Mouse (Mus musculus): ENCODE measurements at regions not wholly inside any gene's neighbourhood (a gene's known extent, or its start where the extent isn't known, plus 50 kb on each side); places are given as distances from the start of the nearest gene placed in this dataset.

- TF ChIP-seq CTCF (IDR thresholded peaks at IDR 0.05; ENCODE audit: borderline replicate concordance, extremely low read depth, insufficient read depth, insufficient read length) (no peak), POLR2A (IDR thresholded peaks at IDR 0.05; ENCODE audit: borderline replicate concordance, extremely low read depth, insufficient read depth, insufficient read length, poor library complexity, severe bottlenecking) (no peak)
- no peak for DNase-seq (ENCODE audit: low read depth)
These were observed 230.9 kb upstream of the Tank start for GRCm38 (mm10) chr2:61347451-61347850.

GRCm38 (mm10) chr2:61346012-61346760 lies 232.2 kb upstream of the Tank start:
- no peak for TF ChIP-seq POLR2A (IDR thresholded peaks at IDR 0.05; ENCODE audit: borderline replicate concordance, extremely low read depth, insufficient read depth, insufficient read length, poor library complexity, severe bottlenecking)
- TF ChIP-seq CTCF (IDR thresholded peaks at IDR 0.05; ENCODE audit: borderline replicate concordance, extremely low read depth, insufficient read depth, insufficient read length): no peak

GRCm38 (mm10) chr2:61345311-61345710 lies 233.1 kb upstream of the Tank start:
- TF ChIP-seq POLR2A (IDR thresholded peaks at IDR 0.05; ENCODE audit: borderline replicate concordance, extremely low read depth, insufficient read depth, insufficient read length, poor library complexity, severe bottlenecking) (no peak), CTCF (IDR thresholded peaks at IDR 0.05; ENCODE audit: borderline replicate concordance, extremely low read depth, insufficient read depth, insufficient read length) (no peak)
- no peak for DNase-seq (ENCODE audit: low read depth)

More at GRCm38 (mm10) chr2:61346012-61346760, 232.2 kb upstream of the Tank start:
- no peak for DNase-seq (ENCODE audit: low read depth)

GRCm38 (mm10) chr2:61344556-61345131 lies 233.7 kb upstream of the Tank start:
- peak; percentile 53 for DNase-seq (ENCODE audit: low read depth)
- TF ChIP-seq POLR2A (IDR thresholded peaks at IDR 0.05; ENCODE audit: borderline replicate concordance, extremely low read depth, insufficient read depth, insufficient read length, poor library complexity, severe bottlenecking) (no peak), CTCF (IDR thresholded peaks at IDR 0.05; ENCODE audit: borderline replicate concordance, extremely low read depth, insufficient read depth, insufficient read length) (no peak)

- TF ChIP-seq CTCF (IDR thresholded peaks at IDR 0.05; ENCODE audit: borderline replicate concordance, extremely low read depth, insufficient read depth, insufficient read length): no peak
- no peak for TF ChIP-seq POLR2A (IDR thresholded peaks at IDR 0.05; ENCODE audit: borderline replicate concordance, extremely low read depth, insufficient read depth, insufficient read length, poor library complexity, severe bottlenecking)
- DNase-seq (ENCODE audit: low read depth): no peak
These were observed 237.1 kb upstream of the Tank start for GRCm38 (mm10) chr2:61341254-61341653.

- TF ChIP-seq CTCF (IDR thresholded peaks at IDR 0.05; ENCODE audit: borderline replicate concordance, extremely low read depth, insufficient read depth, insufficient read length) (no peak), POLR2A (IDR thresholded peaks at IDR 0.05; ENCODE audit: borderline replicate concordance, extremely low read depth, insufficient read depth, insufficient read length, poor library complexity, severe bottlenecking) (no peak)
- no peak for DNase-seq (ENCODE audit: low read depth)
These were observed 259.2 kb upstream of the Tank start for GRCm38 (mm10) chr2:61319226-61319625.

- TF ChIP-seq CTCF (IDR thresholded peaks at IDR 0.05; ENCODE audit: borderline replicate concordance, extremely low read depth, insufficient read depth, insufficient read length) (no peak), POLR2A (IDR thresholded peaks at IDR 0.05; ENCODE audit: borderline replicate concordance, extremely low read depth, insufficient read depth, insufficient read length, poor library complexity, severe bottlenecking) (no peak)
- DNase-seq (ENCODE audit: low read depth): peak; percentile 68
These were observed 268.0 kb upstream of the Tank start for GRCm38 (mm10) chr2:61310405-61310804.

GRCm38 (mm10) chr2:61309219-61309618 lies 269.2 kb upstream of the Tank start:
- TF ChIP-seq POLR2A (IDR thresholded peaks at IDR 0.05; ENCODE audit: borderline replicate concordance, extremely low read depth, insufficient read depth, insufficient read length, poor library complexity, severe bottlenecking) (no peak), CTCF (IDR thresholded peaks at IDR 0.05; ENCODE audit: borderline replicate concordance, extremely low read depth, insufficient read depth, insufficient read length) (no peak)
- no peak for DNase-seq (ENCODE audit: low read depth)

- TF ChIP-seq POLR2A (IDR thresholded peaks at IDR 0.05; ENCODE audit: borderline replicate concordance, extremely low read depth, insufficient read depth, insufficient read length, poor library complexity, severe bottlenecking): no peak
- TF ChIP-seq CTCF (IDR thresholded peaks at IDR 0.05; ENCODE audit: borderline replicate concordance, extremely low read depth, insufficient read depth, insufficient read length): no peak
- no peak for DNase-seq (ENCODE audit: low read depth)
These were observed 281.2 kb upstream of the Tank start for GRCm38 (mm10) chr2:61297135-61297534.

GRCm38 (mm10) chr2:61296606-61297005 lies 281.8 kb upstream of the Tank start:
- TF ChIP-seq POLR2A (IDR thresholded peaks at IDR 0.05; ENCODE audit: borderline replicate concordance, extremely low read depth, insufficient read depth, insufficient read length, poor library complexity, severe bottlenecking) (no peak), CTCF (IDR thresholded peaks at IDR 0.05; ENCODE audit: borderline replicate concordance, extremely low read depth, insufficient read depth, insufficient read length) (no peak)
- DNase-seq (ENCODE audit: low read depth): no peak

GRCm38 (mm10) chr2:61295261-61295964 lies 283.0 kb upstream of the Tank start:
- no peak for TF ChIP-seq POLR2A (IDR thresholded peaks at IDR 0.05; ENCODE audit: borderline replicate concordance, extremely low read depth, insufficient read depth, insufficient read length, poor library complexity, severe bottlenecking)
- DNase-seq (ENCODE audit: low read depth): peak; percentile 5
